Mouse (Mus musculus): ENCODE measurements around the gene A1bg.

Gene A1bg

GRCm38 (mm10) chr15:60922912-60923311, at the start of gene A1bg:
A1bg (minus strand) TSS chr15:60923012.
- DNase-seq (ENCODE audit: low read depth, low spot score), result no peak

- DNase-seq (ENCODE audit: low read depth, low spot score), result no peak
These were observed 45.7 kb upstream of the A1bg start for GRCm38 (mm10) chr15:60968549-60968861.

- no peak for DNase-seq (ENCODE audit: low read depth, low spot score)
These were observed 45.2 kb upstream of the A1bg start for GRCm38 (mm10) chr15:60967841-60968548.

- no peak for DNase-seq (ENCODE audit: low read depth, low spot score)
These were observed 2.9 kb upstream of the A1bg start for GRCm38 (mm10) chr15:60925686-60926085.

GRCm38 (mm10) chr15:60903763-60904697, 18.8 kb downstream of the A1bg start:
- DNase-seq (ENCODE audit: low read depth, low spot score), result no peak

- no peak for DNase-seq (ENCODE audit: low read depth, low spot score)
These were observed 24.4 kb downstream of the A1bg start for GRCm38 (mm10) chr15:60898187-60898965.

GRCm38 (mm10) chr15:60896040-60896439, 26.8 kb downstream of the A1bg start:
- no peak for DNase-seq (ENCODE audit: low read depth, low spot score)

- no peak for DNase-seq (ENCODE audit: low read depth, low spot score)
These were observed 29.8 kb downstream of the A1bg start for GRCm38 (mm10) chr15:60892976-60893463.

- no peak for DNase-seq (ENCODE audit: low read depth, low spot score)
These were observed 34.1 kb downstream of the A1bg start for GRCm38 (mm10) chr15:60888724-60889123.

- DNase-seq (ENCODE audit: low read depth, low spot score), result no peak
These were observed 47.1 kb downstream of the A1bg start for GRCm38 (mm10) chr15:60875721-60876120.

- no peak for DNase-seq (ENCODE audit: low read depth, low spot score)
These were observed 60.4 kb downstream of the A1bg start for GRCm38 (mm10) chr15:60862417-60862816.

- DNase-seq (ENCODE audit: low read depth, low spot score), result no peak
These were observed 67.7 kb downstream of the A1bg start for GRCm38 (mm10) chr15:60855112-60855511.

GRCm38 (mm10) chr15:60854151-60854550, 68.7 kb downstream of the A1bg start:
- no peak for DNase-seq (ENCODE audit: low read depth, low spot score)

- no peak for DNase-seq (ENCODE audit: low read depth, low spot score)
These were observed 69.4 kb downstream of the A1bg start, which contains the start of gene Fam84b for GRCm38 (mm10) chr15:60853231-60853999. Fam84b (minus strand) TSS chr15:60853778.

GRCm38 (mm10) chr15:60848630-60849029, 74.2 kb downstream of the A1bg start:
- DNase-seq (ENCODE audit: low read depth, low spot score), result no peak
